ENCODE assay signal across 24 mouse cellular contexts in genomic region chr8:111048694-111049093, GRCm38 (mm10). TPM values are rescaled to one million over a fixed set of nuclear protein-coding genes. Genes with fewer than 3 reads are reported as not detected.
DNase-seq lines count a peak whose midpoint lies in the region; ATAC-seq and TF ChIP-seq lines count a peak whose summit lies in the region.
"Had no signal": no experiment of that assay in that cellular context is flagged by ENCODE, and none has a peak within 500 bp of the region (broad histone marks: within the 10 kb centered on the region; RNA-seq: fewer than 3 reads in every experiment).

No protein-coding gene starts in this region.

- intact Hi-C loops in left cerebral cortex, postnatal 4 days (cut with DNase I) = no loop called here
- intact Hi-C loops in gastrocnemius, postnatal 14 days (cut with DNase I; ENCODE audit: low total_unique reads) = no loop called here

- peak; percentile 51 for TF ChIP-seq CTCF in layer of hippocampus, adult 2 months (conservative IDR thresholded peaks at IDR 0.05)

- peak; percentile 25 for ATAC-seq in inflammation-experienced regulatory T-cells, adult 6 months

- H3K4me3 ChIP-seq in layer of hippocampus, adult 2 months = no peak overlapping the region
- H3K4me3 ChIP-seq: forebrain, embryonic 10.5 days; heart, embryonic 10.5 days; hindbrain, embryonic 13.5 days; limb, embryonic 15.5 days; midbrain, embryonic 10.5 days had no signal

- no peak for DNase-seq in layer of hippocampus, adult 2 months (ENCODE audit: low spot score in 2 of 2)
- DNase-seq in layer of hippocampus, adult 8-10 months (ENCODE audit: low spot score in 2 of 2) = no peak
- DNase-seq in 3T3-L1 (ENCODE audit: low read depth, low spot score) = peak; percentile 63
- DNase-seq in B cell, adult 2 months = peak; percentile 38
- no peak for DNase-seq in left cerebral cortex, postnatal 4 days
- no peak for DNase-seq in gastrocnemius, postnatal 14 days
- DNase-seq: cerebellum, postnatal 10 days; gastrocnemius, postnatal 36 days; heart, postnatal 10 days; kidney, adult 11 months; right cerebral cortex, postnatal 25 days had no signal

- H3K27ac ChIP-seq in layer of hippocampus, adult 2 months = no peak overlapping the region
- H3K27ac ChIP-seq: forebrain, embryonic 10.5 days; heart, embryonic 10.5 days; hindbrain, embryonic 13.5 days; limb, embryonic 15.5 days; midbrain, embryonic 10.5 days; stomach, postnatal 0 days had no signal

RNA-seq across cellular contexts. Expression of gene Exosc6, which starts 7.4 kb away (rescaled TPM):
- not detected for total RNA-seq in layer of hippocampus, adult 2 months (2021)
- not detected for total RNA-seq in layer of hippocampus, adult 8-10 months (2022)
- polyA plus RNA-seq in inflammation-experienced regulatory T-cells, adult 6 months (2017; shearing (Covaris generic)) = not detected
- not detected for total RNA-seq in left cerebral cortex, postnatal 4 days (2021)
- total RNA-seq in gastrocnemius, postnatal 14 days (2021) = not detected
- total RNA-seq: gastrocnemius, postnatal 36 days; heart, postnatal 10 days; layer of hippocampus, postnatal 14 days; left cerebral cortex, postnatal 14 days had no signal
- polyA plus RNA-seq: frontal cortex, adult 2 months; hindbrain, embryonic 13.5 days; neural tube, embryonic 14.5 days had no signal

RNA-seq across cellular contexts. Expression of gene Aars, which starts 15.8 kb away (rescaled TPM):
- 10 to 100 TPM; 79.5 to 86.3 TPM for total RNA-seq in layer of hippocampus, adult 2 months (2021)
- total RNA-seq in layer of hippocampus, adult 8-10 months (2022) = 10 to 100 TPM; 78.6 to 89.6 (median 84.8) TPM
- polyA plus RNA-seq in inflammation-experienced regulatory T-cells, adult 6 months (2017; shearing (Covaris generic)) = 10 to 100 TPM; 21.3 to 26.7 (median 25.5) TPM
- total RNA-seq in left cerebral cortex, postnatal 4 days (2021) = 100 to 1,000 TPM in 1 of 2 experiments, 10 to 100 TPM in 1; 98.4 to 108 TPM
- total RNA-seq in gastrocnemius, postnatal 14 days (2021) = 10 to 100 TPM; 46.3 to 53.3 TPM

RNA-seq across cellular contexts. Expression of gene Ddx19b, which starts 17.1 kb away (rescaled TPM):
- 10 to 100 TPM; 17.1 to 17.3 TPM for total RNA-seq in layer of hippocampus, adult 2 months (2021)
- total RNA-seq in layer of hippocampus, adult 8-10 months (2022) = 10 to 100 TPM; 15.9 to 20.4 (median 16.6) TPM
- 1 to 10 TPM; 6.1 to 7.4 (median 7.4) TPM for polyA plus RNA-seq in inflammation-experienced regulatory T-cells, adult 6 months (2017; shearing (Covaris generic))
- total RNA-seq in left cerebral cortex, postnatal 4 days (2021) = 10 to 100 TPM; 21.3 to 21.6 TPM
- 10 to 100 TPM in 1 of 2 experiments, 1 to 10 TPM in 1; 9.3 to 11.0 TPM for total RNA-seq in gastrocnemius, postnatal 14 days (2021)

RNA-seq across cellular contexts. Expression of gene Clec18a, which starts 43.5 kb away (rescaled TPM):
- 1 to 10 TPM; 1.3 to 1.5 TPM for total RNA-seq in layer of hippocampus, adult 2 months (2021)
- total RNA-seq in layer of hippocampus, adult 8-10 months (2022) = 1 to 10 TPM; 1.2 to 2.4 (median 1.5) TPM
- polyA plus RNA-seq in inflammation-experienced regulatory T-cells, adult 6 months (2017; shearing (Covaris generic)) = not detected
- under 1 TPM in 1 of 2 experiments, not detected in 1; 0.14 TPM for total RNA-seq in left cerebral cortex, postnatal 4 days (2021)
- total RNA-seq in gastrocnemius, postnatal 14 days (2021) = under 1 TPM; 0.53 to 0.96 TPM
- total RNA-seq: monocyte, adult 5-6 weeks had no signal
- polyA plus RNA-seq: heart, embryonic 10.5 days; limb, embryonic 15.5 days; lung, embryonic 16.5 days; stomach, postnatal 0 days had no signal

RNA-seq across cellular contexts. Expression of gene Pdpr, which starts 45.7 kb away (rescaled TPM):
- total RNA-seq in layer of hippocampus, adult 2 months (2021) = 10 to 100 TPM; 25.8 to 29.9 TPM
- 10 to 100 TPM; 27.6 to 30.4 (median 29.8) TPM for total RNA-seq in layer of hippocampus, adult 8-10 months (2022)
- polyA plus RNA-seq in inflammation-experienced regulatory T-cells, adult 6 months (2017; shearing (Covaris generic)) = 1 to 10 TPM; 7.0 to 9.7 (median 8.7) TPM
- 10 to 100 TPM; 31.0 to 32.8 TPM for total RNA-seq in left cerebral cortex, postnatal 4 days (2021)
- total RNA-seq in gastrocnemius, postnatal 14 days (2021) = 10 to 100 TPM; 65.9 to 84.2 TPM

Comparison
In these comparisons a context has a peak if more than half of its experiments do, and no peak if none do; other contexts are left out.
1. DNase-seq: peak in 3T3-L1 (single experiment) and B cell, adult 2 months (2 of 2); none in layer of hippocampus, adult 2 months (0 of 2), layer of hippocampus, adult 8-10 months (0 of 2), left cerebral cortex, postnatal 4 days (single experiment) and gastrocnemius, postnatal 14 days (single experiment).